Mouse (Mus musculus): ENCODE measurements around the gene Gphb5. TPM values are rescaled to one million over a fixed set of nuclear protein-coding genes. Genes with fewer than 3 reads are reported as not detected.

Gphb5 gene
- polyA plus RNA-seq, 1 experiment from 2014 or later = not detected

DNA sequence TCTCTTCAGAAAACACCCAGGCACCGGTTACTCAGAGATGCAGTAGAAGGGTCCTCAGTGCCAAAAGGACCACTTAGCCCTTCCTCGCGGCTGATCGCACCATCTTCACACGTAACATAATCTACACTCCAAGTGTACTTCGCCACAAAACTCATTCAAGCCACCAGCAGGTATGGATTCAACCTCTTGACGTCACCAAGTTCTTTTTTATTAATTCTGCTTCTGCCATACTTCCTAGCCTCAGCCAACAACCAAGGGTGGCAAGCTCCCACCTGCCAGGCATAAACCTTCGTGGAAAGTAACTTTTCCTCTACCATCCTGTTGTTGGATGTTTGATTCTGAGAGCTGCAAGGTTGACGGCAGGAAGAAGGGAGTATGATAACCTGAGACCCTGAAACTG, 28.1 kb downstream of the Gphb5 start:
- 93% methylated on average over 9 of the region's 9 CpGs for WGBS
- H3K9ac ChIP-seq = no peak overlapping the region
- no peaks in the 10 kb centered on the region for H3K9me3 ChIP-seq (replicated peaks)
- H3K36me3 ChIP-seq = no peaks in the 10 kb centered on the region
- H3K4me3 ChIP-seq = no peak overlapping the region
- H3K27me3 ChIP-seq = no peaks in the 10 kb centered on the region
- H3K4me2 ChIP-seq (replicated peaks) = no peak overlapping the region
- H3K4me1 ChIP-seq = no peaks in the 10 kb centered on the region
- H3K27ac ChIP-seq = no peak overlapping the region; the same call in 1 of the 2 replicates
- no peak for ATAC-seq (ENCODE audit: low FRiP score)

DNA sequence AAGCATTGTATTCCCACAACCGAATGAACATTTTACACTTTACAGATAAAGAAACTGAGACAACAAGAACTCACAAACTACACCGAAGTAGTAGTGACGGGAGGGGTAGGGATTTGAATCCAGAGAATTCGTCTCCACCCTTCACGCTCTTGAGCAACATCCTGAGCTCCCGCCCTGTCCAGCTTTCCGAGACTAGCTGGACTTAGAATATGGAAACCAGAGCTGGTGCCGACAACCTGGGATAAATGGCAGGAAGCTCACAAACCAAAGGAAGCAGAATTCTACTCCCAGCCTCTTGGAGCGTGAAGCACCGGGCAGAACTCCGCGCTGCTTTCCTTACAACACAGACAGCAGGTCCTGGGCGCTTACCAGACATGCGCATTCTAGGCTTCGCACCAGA, 28.7 kb downstream of the Gphb5 start:
- H3K4me3 ChIP-seq = no peak overlapping the region

DNA sequence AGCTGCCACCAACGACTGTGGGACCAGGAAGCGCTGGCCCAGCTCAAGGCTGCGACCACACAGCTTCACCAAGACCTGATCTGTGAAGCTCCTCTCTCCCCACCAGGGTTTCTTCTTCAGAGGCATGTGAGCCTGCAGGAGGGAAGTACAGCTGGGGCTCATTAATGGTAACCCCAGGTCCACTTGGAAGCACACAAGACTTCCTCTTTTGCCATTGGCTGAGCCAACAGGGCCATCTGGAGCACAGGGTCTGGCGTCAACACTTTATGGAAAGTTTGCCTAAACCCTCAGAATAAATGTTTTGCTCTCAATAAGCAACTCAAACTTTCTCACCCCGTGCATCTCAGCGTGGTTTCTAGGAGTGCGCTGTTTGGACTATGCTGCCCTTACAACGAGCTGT, 29.4 kb downstream of the Gphb5 start:
- Histone ChIP-seq H3K4me2 (replicated peaks) (no peak overlapping the region), H3K9me3 (replicated peaks) (no peaks in the 10 kb centered on the region), H3K9ac (no peak overlapping the region), H3K27me3 (no peaks in the 10 kb centered on the region), H3K4me1 (no peaks in the 10 kb centered on the region), H3K4me3 (no peak overlapping the region), H3K27ac (no peak overlapping the region), H3K36me3 (no peaks in the 10 kb centered on the region)
- ATAC-seq (ENCODE audit: low FRiP score) = no peak
- 79% methylated on average over 8 of the region's 8 CpGs for WGBS

More for the DNA sequence above, 28.7 kb downstream of the Gphb5 start:
- Histone ChIP-seq H3K4me1 (no peaks in the 10 kb centered on the region), H3K27me3 (no peaks in the 10 kb centered on the region), H3K36me3 (no peaks in the 10 kb centered on the region), H3K27ac (no peak overlapping the region), H3K9ac (no peak overlapping the region), H3K9me3 (replicated peaks) (no peaks in the 10 kb centered on the region), H3K4me2 (replicated peaks) (no peak overlapping the region)
- WGBS = 93% methylated on average over 15 of the region's 15 CpGs
- no peak for ATAC-seq (ENCODE audit: low FRiP score)

DNA sequence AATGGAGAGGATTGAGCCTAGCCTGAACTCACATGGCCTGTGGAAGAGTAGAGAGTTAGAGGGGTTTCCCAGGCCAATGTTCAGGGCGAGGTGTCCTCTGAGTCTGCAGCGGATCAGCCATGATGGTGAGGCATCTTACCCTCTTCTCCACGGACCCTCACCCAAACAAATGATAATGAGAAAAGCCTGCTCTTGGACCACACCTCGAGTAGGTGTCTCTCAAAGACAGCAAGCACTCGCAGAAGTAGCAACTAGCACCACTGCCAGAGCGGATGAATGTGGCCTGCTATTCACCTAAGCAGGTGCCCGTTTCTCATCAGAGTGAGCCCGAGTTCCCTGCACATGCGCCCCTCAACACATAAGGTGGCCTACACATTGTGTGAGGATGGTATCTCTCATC, 29.9 kb downstream of the Gphb5 start:
- 86% methylated on average over 9 of the region's 9 CpGs for WGBS
- no peaks in the 10 kb centered on the region for H3K4me1 ChIP-seq
- H3K4me2 ChIP-seq (replicated peaks) = no peak overlapping the region
- no peak for ATAC-seq (ENCODE audit: low FRiP score)
- no peak overlapping the region for H3K27ac ChIP-seq
- no peak overlapping the region for H3K4me3 ChIP-seq
- no peaks in the 10 kb centered on the region for H3K27me3 ChIP-seq
- H3K36me3 ChIP-seq = no peaks in the 10 kb centered on the region
- no peaks in the 10 kb centered on the region for H3K9me3 ChIP-seq (replicated peaks)
- no peak overlapping the region for H3K9ac ChIP-seq

DNA sequence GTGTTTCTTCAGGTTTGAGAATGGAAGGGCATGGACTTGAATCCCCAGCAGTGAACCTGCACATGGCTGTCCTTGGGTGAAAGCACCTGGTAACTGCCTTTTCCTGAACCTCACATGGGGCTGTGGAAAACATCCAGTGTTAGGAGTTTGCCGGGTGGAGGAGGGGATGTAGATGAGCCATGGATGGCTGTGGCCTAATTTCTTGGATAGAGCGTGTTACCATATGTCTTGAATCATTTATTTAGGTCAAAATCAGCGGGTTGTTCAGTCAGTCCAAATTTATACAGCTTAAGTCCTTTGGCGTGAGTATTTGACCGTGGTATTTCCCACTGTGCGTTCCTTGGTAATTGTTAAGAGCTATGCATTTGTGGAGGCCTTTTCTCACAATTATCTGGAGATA, 40.5 kb downstream of the Gphb5 start:
- Histone ChIP-seq H3K27me3 (no peaks in the 10 kb centered on the region), H3K27ac (no peak overlapping the region), H3K9ac (no peak overlapping the region), H3K4me3 (no peak overlapping the region), H3K9me3 (replicated peaks) (no peaks in the 10 kb centered on the region), H3K36me3 (no peaks in the 10 kb centered on the region), H3K4me1 (no peaks in the 10 kb centered on the region), H3K4me2 (replicated peaks) (no peak overlapping the region)
- 84% methylated on average over 6 of the region's 6 CpGs for WGBS
- ATAC-seq (ENCODE audit: low FRiP score) = no peak

DNA sequence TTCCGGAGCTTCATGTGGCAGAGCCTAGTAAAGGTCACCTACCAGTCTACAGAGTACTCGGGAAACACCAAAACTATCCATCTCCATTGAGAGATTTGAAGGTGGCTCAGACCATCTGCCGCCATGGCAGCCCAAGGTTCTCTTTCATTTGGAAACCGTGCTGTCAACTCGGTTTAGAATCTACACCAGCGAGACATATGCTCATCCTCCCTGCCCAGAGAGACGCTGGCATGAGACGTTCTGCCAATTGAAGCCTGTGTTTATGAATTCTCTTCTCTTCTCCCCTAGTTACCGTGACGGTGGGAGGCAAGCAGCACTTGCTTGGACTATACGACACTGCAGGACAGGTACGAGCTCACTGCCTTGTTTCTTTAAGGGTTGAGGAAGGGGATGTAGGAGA, 41.5 kb downstream of the Gphb5 start:
- Histone ChIP-seq H3K27ac (no peak overlapping the region), H3K36me3 (no peaks in the 10 kb centered on the region), H3K4me2 (replicated peaks) (no peak overlapping the region), H3K9me3 (replicated peaks) (no peaks in the 10 kb centered on the region), H3K9ac (no peak overlapping the region), H3K4me1 (no peaks in the 10 kb centered on the region), H3K4me3 (no peak overlapping the region), H3K27me3 (no peaks in the 10 kb centered on the region)
- no peak for ATAC-seq (ENCODE audit: low FRiP score)
- 85% methylated on average over 12 of the region's 12 CpGs for WGBS

DNA sequence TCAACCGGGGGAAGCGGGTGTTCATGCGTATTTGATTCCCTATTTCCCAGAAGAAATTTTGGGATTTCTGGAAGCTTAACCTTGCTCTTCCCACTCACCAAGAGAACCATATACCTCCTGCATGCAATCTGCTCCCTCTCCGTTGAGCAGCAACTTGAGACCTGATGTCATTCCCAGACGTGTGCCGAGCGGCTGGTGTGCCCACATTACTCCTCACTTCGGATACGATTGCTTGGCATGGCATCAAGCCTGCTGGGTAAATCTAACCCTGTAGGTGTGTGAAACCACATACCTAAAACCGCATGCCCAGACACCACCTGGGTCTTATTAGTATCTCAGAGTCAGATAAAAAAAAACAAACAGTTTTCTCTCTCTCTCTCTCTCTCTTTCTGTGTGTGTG, 42.1 kb downstream of the Gphb5 start:
- 91% methylated on average over 10 of the region's 10 CpGs for WGBS

DNA sequence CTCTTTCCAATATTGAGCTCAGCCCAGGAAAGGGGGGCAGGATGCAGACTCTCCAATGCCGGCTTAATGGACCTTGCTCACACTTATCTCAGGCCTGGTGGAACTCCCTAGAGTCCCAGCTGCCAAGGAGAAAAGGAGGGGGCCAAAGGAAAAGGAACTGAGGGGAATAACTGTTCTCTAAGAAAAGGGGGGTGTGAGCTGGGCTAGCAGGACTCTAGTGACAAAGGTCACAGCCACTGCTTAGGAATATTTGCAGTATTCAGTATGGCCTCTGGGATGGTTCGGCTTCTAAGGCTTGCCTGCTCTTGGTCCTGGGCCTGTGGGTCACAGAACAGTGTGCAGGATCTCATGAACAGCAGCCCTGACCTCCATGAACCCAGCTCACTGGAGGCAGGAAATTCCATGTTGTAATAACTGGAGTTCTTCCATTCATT, 47.1 kb downstream of the Gphb5 start:
- Histone ChIP-seq H3K9ac (no peak overlapping the region), H3K27me3 (no peaks in the 10 kb centered on the region), H3K36me3 (no peaks in the 10 kb centered on the region), H3K4me2 (replicated peaks) (no peak overlapping the region), H3K27ac (no peak overlapping the region), H3K4me3 (no peak overlapping the region), H3K4me1 (no peaks in the 10 kb centered on the region), H3K9me3 (replicated peaks) (no peaks in the 10 kb centered on the region)
- ATAC-seq (ENCODE audit: low FRiP score) = no peak
- 65% methylated on average over 2 of the region's 2 CpGs for WGBS

More for the DNA sequence above, 42.1 kb downstream of the Gphb5 start:
- Histone ChIP-seq H3K4me1 (no peaks in the 10 kb centered on the region), H3K9ac (no peak overlapping the region), H3K27ac (no peak overlapping the region), H3K4me3 (no peak overlapping the region), H3K4me2 (replicated peaks) (no peak overlapping the region), H3K27me3 (no peaks in the 10 kb centered on the region), H3K36me3 (no peaks in the 10 kb centered on the region), H3K9me3 (replicated peaks) (no peaks in the 10 kb centered on the region)
- no peak for ATAC-seq (ENCODE audit: low FRiP score)

DNA sequence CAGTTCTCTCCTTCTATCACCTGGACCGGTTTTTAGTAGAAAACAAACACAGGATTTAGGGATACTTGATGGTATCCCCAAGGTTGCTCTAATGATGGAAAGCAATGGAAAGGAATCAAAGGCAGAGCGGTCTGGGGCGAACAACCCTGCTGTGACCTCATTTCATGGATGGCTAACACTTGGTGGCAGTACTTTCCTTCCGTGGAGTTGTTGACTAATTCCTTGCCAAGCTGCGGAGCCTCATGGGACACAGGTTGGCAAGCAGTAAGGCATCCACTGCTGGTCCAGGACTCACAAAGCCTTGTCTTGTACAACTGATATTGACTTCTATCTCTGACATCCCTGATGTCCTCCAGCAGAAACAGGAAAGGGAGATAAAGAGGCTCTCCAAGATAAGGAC, 48.1 kb downstream of the Gphb5 start:
- no peak for ATAC-seq (ENCODE audit: low FRiP score)

DNA sequence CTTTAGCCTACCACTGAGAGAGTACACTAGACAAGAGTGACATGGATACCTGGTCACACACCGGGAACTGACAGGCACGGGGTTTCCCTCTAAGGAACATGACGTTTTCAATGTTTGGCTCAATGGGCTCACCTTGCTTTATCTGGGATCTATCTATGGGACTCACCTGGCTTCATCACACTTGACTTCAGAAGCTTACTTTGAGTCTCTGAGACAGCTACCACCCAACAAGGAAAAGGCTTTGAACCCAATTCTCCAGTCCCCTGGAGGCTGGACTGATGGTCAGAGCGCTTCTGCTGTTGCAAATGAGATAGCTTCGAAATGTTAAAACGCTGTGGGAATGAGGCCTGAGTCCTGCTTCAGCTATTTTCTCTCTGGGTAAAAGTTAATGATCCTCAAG, 49.2 kb downstream of the Gphb5 start:
- H3K4me2 ChIP-seq (replicated peaks) = no peak overlapping the region
- no peak overlapping the region for H3K27ac ChIP-seq
- H3K9me3 ChIP-seq (replicated peaks) = no peaks in the 10 kb centered on the region
- H3K36me3 ChIP-seq = no peaks in the 10 kb centered on the region
- H3K4me1 ChIP-seq = no peaks in the 10 kb centered on the region
- no peak for ATAC-seq (ENCODE audit: low FRiP score)
- H3K4me3 ChIP-seq = no peak overlapping the region
- no peak overlapping the region for H3K9ac ChIP-seq
- 92% methylated on average over 6 of the region's 6 CpGs for WGBS
- no peaks in the 10 kb centered on the region for H3K27me3 ChIP-seq

More for the DNA sequence above, 48.1 kb downstream of the Gphb5 start:
- 86% methylated on average over 5 of the region's 5 CpGs for WGBS
- Histone ChIP-seq H3K4me1 (no peaks in the 10 kb centered on the region), H3K4me2 (replicated peaks) (no peak overlapping the region), H3K9ac (no peak overlapping the region), H3K27ac (no peak overlapping the region), H3K9me3 (replicated peaks) (no peaks in the 10 kb centered on the region), H3K4me3 (no peak overlapping the region), H3K36me3 (no peaks in the 10 kb centered on the region), H3K27me3 (no peaks in the 10 kb centered on the region)

DNA sequence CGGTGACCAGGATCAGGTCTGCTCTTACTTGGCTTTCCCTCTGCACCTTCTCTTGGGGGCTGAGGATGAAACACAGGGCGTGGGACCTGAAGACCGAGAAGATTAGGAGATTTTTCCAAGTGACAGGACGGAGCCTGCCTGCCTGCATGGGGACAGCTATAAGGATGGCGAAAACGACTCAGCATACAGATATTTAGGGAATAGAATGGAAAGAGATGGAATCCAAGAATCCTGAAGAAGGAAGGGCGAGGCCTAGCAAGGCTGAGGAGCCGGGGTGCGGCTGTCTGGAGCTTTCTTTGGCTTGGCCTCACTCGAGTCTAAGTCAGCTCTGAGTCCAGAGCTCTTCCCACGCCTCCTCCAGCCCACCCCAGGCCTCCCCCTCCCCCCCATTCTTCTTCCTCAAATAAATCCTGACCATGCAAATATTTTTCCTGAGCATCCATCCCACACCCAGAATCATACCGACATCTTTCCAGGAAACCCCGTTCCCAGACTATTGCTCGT, 50.9 kb downstream of the Gphb5 start:
- Histone ChIP-seq H3K27me3 (no peaks in the 10 kb centered on the region), H3K36me3 (no peaks in the 10 kb centered on the region), H3K9me3 (replicated peaks) (no peaks in the 10 kb centered on the region), H3K9ac (no peak overlapping the region), H3K4me1 (no peaks in the 10 kb centered on the region), H3K4me3 (no peak overlapping the region), H3K4me2 (replicated peaks) (no peak overlapping the region), H3K27ac (no peak overlapping the region)
- ATAC-seq (ENCODE audit: low FRiP score) = no peak
- WGBS = 90% methylated on average over 14 of the region's 14 CpGs

DNA sequence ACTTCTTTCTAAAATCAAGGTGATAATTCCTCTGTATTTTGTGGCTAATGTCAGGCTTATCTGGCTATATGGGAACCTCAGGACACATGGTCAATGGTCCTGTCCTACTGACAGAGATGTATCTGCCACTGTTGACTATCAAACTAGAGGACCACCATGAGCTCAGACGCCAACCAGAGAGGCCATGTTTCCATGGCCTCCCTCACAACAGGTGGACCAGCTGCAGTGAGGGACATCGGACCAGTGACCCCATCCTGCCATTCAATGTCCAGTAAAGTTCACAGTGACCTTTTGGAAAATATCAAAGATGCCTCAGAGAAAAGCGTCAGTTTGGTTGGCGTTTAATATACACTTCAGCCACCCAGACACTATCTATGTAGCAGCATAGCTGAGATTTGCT, 52.2 kb downstream of the Gphb5 start:
- no peak overlapping the region for H3K9ac ChIP-seq
- H3K4me1 ChIP-seq = no peaks in the 10 kb centered on the region
- no peaks in the 10 kb centered on the region for H3K27me3 ChIP-seq
- H3K36me3 ChIP-seq = no peaks in the 10 kb centered on the region
- ATAC-seq (ENCODE audit: low FRiP score) = no peak
- H3K4me2 ChIP-seq (replicated peaks) = no peak overlapping the region
- H3K27ac ChIP-seq = no peak overlapping the region
- no peaks in the 10 kb centered on the region for H3K9me3 ChIP-seq (replicated peaks)
- WGBS = 93% methylated on average over 4 of the region's 4 CpGs
- no peak overlapping the region for H3K4me3 ChIP-seq

DNA sequence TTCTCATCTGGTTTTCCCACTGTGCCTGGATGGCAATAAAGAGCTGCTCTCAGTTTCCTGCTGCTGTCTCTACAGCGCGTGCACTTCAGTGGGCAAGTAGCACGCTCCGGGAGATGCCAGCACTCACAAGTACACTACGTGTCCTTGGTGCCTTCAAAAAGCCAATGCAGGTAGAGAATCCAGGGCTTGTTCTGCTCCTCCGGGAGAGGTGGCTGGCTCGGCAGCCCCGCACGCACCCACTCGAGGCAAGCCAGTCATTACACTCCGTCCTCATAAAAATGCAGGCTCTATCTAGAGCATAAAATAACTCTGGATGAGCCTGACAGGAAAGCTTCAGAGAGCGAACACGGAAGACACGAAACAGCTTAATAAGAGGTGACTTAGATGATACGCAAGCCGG, 54.1 kb downstream of the Gphb5 start:
- H3K27me3 ChIP-seq = no peaks in the 10 kb centered on the region
- ATAC-seq (ENCODE audit: low FRiP score) = no peak
- H3K4me2 ChIP-seq (replicated peaks) = no peak overlapping the region
- WGBS = 89% methylated on average over 16 of the region's 16 CpGs
- H3K36me3 ChIP-seq = no peaks in the 10 kb centered on the region
- no peak overlapping the region for H3K27ac ChIP-seq
- H3K9me3 ChIP-seq (replicated peaks) = no peaks in the 10 kb centered on the region
- H3K4me3 ChIP-seq = no peak overlapping the region
- H3K4me1 ChIP-seq = no peaks in the 10 kb centered on the region
- no peak overlapping the region for H3K9ac ChIP-seq
